Mouse (Mus musculus): ENCODE measurements around the gene Msrb3. TPM values are rescaled to one million over a fixed set of nuclear protein-coding genes. Genes with fewer than 3 reads are reported as not detected.

Gene Msrb3
- not detected in 2 replicates for total RNA-seq (2015; ENCODE audit: low replicate concordance)
- 0.09 and 1.3 TPM in 2 replicates for total RNA-seq (2017; ENCODE audit: low replicate concordance)

DNA sequence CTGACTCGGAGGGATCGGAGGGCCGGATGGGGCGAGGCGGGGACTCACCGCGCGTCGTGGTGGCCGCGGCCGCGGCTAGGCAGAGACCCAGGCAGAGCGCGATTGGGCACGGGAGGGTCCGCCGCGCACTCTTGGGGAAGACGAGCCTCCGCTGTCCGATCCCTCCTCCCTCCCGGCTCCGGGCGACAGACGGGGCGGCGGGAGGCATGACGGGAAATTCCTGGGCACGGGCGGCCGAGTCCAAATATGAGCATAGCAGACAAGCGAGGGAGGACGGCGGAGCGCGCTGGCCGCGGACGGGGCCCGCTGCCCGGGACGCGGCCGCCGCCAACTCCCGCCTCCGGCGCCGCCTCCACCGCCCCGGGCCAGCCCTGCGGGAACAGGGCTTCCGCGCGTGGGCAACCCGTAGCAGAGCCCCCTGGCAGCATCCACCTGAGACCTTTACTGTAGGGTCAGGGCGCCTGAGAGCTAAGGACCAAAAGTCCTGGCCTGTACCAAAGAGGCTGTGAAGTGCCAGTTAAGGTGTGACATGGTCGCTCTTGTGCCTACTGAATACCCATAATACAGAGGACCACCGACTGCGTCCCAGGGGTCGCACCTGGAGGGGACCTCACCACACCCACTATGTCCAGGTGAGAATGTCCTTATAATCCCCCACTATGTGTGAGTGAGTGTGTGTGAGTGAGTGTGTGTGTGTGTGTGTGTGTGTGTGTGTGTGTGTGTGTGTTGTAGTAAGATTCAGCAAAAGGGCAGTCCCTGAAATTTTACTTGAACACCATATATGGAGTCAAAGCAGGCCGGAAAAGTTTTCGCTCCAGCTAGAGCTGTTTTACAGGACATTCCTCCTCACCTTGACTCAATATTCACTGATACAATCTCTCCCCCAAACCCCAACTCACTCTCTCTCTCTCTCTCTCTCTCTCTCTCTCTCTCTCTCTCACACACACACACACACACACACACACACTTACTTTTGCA is at the start of gene Msrb3:
Gene Msrb3, minus strand, starts transcription at position 317 of the 978 bp plus-strand sequence.
- ATAC-seq (replicated peaks; ENCODE audit: low FRiP score, poor library complexity, severe bottlenecking), result no peak

DNA sequence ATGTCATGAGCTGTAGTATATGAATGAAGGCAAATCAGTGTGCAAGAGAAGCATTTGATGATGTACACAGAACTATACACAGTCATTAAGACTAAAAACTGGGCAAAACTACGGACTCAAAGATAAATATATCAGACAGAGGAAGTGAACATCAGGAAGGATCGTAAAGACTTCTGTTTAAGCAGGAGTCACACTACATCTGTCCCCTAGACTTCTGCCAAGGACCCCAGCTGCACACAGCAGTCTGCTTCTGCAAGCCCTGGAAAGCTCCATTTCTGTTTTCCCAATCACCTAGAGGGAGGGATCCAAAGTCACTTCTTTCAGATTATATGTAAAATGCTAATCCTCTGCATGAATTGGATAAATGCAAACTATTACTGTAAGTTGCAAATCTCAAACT is 49.6 kb upstream of the Msrb3 start:
- no peak for ATAC-seq (replicated peaks; ENCODE audit: low FRiP score, poor library complexity, severe bottlenecking)

DNA sequence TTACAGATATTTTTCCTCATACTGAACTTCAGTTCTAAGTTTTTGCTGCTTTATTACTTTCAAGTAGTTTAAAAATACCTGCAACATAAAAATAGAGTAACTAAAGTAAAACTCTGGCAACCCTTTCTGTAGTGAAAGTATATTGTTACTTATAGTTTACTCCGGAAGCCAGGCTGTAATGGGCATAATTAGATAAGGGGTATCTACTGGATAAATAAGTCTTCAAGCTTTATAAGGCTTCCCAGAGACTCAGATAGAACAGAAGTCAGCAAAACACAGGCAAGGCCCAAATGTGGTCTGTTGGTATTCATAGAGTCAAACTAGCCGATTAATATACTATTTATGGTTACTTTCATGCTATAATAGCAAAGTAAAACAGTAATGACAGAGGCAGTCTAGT is 48.9 kb upstream of the Msrb3 start:
- no peak for ATAC-seq (replicated peaks; ENCODE audit: low FRiP score, poor library complexity, severe bottlenecking)

DNA sequence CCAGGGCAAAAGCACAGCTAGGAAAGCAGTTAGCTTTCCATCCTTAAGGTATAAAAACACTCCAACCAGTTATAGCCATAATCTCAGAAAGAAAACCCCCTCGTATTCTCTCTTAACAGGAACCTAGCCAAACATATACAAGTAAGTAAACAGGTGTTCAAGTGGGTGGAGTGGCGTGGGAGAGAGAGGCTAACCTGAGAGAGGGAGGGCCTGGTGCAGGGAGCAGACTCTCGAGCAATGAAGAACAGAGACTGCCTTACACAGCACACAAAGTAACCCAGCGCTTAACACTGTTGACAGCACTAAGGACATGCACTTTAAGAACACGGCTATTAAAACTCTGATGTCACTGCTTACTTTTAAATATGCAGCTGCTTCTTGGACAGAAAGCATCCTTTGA is 47.9 kb upstream of the Msrb3 start:
- no peak for ATAC-seq (replicated peaks; ENCODE audit: low FRiP score, poor library complexity, severe bottlenecking)

DNA sequence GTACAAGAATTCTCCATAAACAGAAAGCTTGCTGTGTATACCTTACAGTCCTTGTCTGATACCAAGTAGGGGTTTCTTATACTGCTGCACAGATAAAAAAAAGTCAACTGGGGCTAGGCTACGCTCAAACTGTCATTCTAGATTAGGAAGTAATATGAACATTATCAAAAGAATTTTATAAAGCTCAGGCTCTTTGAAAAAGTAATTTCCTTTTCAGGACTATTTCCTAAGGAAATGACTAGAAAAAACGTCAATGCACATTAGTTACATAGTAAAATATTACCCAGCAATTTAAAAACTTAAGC is 40.0 kb upstream of the Msrb3 start:
- ATAC-seq (replicated peaks; ENCODE audit: low FRiP score, poor library complexity, severe bottlenecking), result no peak

DNA sequence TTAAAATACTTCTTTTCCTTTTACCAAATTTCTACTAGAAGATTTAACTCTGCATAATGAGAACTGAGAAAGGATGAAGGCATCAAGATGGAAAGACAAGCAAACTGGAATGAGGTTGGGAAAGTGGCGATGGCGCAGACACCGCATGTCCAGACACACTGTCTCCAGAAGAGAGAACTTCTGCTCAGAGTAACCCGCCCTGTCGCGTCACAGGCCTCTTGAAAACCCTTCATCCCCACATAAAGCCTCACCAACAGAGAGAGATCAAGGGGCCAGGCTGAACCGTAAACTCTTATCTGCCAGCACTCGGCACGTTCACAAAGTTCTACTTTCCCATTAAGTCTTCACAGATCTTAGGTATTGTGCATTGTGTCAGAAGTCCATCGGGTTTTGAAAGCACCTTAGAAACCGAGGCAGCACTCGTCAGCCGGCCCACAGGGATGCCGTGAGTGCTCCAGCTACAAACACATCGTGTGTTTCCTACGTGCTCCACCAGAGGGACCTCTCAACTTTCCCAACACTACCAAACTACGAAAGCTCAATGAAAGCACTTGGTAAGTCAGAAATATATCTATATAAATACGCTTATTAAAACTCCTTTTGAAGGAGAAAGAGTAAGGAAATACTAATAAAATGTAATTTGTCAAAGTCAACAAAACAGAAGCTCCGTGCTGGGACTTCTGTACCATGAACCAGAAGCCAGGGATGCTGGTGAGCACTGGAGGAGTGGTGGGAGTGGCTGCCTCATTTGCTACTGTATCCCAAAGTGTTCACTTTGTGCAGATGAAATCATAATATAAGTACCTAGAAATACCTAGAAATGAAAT is 39.4 kb upstream of the Msrb3 start:
- peak; percentile 81 for ATAC-seq (replicated peaks; ENCODE audit: low FRiP score, poor library complexity, severe bottlenecking)

DNA sequence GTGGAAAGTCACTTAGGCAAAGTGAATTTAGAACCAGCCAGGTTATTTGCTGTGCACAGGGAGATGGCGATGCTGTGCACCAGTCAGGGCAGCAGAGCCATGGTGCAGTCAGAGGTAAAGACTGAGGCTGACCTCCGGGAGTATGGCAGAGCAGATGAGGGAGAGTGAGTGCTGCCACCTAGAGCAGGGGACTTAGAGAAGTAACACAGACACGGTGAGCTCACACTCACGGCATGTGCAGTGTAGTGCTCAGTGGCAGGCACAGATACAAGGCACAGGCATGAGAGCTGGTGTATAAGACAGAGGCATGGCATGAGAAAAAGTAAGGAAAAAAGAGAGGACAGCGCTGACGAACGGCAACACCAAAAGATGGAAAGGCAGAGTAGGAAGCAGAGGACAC is 30.6 kb upstream of the Msrb3 start:
- no peak for ATAC-seq (replicated peaks; ENCODE audit: low FRiP score, poor library complexity, severe bottlenecking)

DNA sequence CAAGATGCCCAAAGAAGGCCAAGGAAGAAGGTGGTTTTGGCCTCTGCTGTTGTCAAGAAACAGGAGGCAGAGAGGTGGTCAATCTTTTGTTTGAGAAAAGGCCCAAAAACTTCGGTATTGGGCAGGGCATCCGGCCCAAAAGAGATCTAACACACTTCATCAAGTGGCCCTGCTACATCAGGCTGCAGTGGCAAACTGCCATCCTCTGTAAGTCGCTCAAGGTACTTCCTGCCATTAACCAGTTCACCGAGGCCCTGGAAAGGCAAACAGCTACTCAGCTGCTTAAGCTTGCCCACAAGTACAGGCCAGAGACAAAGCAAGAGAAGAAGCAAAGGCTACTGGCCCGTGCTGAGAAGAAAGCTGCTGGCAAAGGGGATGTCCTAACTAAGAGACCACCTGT is 29.3 kb upstream of the Msrb3 start:
- no peak for ATAC-seq (replicated peaks; ENCODE audit: low FRiP score, poor library complexity, severe bottlenecking)

DNA sequence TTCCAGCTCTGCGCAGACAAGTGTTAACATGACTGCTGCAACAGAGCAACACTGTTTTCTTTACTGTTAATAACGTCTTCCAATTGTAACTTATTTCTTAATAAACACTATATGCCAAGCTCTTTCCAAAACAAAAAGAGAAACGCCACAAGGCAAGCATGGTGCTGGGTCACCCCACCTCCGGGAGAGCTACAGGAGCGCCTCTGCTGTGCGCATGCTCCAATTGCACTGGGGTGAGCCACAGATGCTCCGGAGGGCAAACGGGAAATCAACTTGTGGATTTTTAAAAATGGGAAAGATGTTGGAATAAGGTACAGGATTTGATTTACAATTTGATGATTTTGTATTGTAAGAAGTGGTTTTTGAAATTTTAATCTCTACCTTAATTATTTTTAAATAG is 27.3 kb upstream of the Msrb3 start:
- ATAC-seq (replicated peaks; ENCODE audit: low FRiP score, poor library complexity, severe bottlenecking), result no peak

DNA sequence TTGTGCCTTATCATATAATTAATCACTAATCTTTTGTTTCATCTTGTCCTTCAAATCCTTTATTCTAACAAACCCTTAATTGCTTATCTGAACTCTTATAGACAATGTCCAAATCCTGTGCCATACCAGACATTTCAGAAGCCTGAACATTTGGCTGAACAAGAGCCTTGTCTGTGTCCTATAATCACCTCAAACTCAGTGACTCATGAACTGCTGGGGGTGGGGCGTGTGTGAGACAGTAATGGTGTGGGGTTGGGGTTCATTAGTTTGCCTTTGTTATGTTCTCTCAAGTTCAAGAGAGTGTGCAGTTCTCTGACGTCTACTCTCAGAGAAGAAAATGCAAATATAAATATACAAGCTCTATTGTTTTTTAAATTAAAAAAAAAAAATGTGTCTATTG is 22.6 kb upstream of the Msrb3 start:
- no peak for ATAC-seq (replicated peaks; ENCODE audit: low FRiP score, poor library complexity, severe bottlenecking)

DNA sequence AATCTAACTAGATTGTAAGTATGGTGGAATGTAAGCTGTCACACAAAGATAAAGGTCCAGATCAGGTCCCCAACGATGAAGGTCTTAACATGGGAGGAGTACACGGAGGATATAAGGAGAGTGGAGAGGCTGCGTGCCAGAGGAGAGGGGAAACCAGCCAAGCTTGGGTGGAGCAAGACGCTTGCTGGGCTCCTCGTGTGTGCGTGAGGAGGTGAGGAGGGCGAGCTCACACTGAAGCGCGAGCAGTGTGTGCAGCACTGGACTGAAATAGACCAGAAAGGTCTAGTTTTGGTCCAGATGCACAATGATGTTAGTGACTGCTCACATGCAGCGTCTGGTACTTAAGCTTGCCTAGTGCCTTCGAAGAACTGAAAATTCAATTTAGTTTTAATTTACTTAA is 21.7 kb upstream of the Msrb3 start:
- ATAC-seq (replicated peaks; ENCODE audit: low FRiP score, poor library complexity, severe bottlenecking), result no peak

DNA sequence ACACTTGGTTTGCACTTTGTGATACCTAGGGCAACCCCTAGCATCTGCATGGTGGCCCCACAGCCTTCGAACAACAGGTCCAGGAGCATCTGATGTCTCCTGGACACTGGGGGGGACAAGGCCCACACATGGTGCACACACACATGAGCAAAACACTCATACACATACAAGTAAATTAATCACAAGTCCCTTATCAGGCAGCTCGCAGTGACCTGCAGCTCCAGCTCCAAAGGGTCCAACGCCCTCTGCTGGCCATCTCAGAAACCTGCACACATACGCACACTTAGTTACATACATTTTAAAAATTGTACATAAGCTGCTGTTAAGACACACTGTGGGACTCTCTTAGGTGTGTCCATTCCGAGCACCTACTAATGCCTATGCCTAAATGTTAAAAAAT is 17.3 kb upstream of the Msrb3 start:
- no peak for ATAC-seq (replicated peaks; ENCODE audit: low FRiP score, poor library complexity, severe bottlenecking)

DNA sequence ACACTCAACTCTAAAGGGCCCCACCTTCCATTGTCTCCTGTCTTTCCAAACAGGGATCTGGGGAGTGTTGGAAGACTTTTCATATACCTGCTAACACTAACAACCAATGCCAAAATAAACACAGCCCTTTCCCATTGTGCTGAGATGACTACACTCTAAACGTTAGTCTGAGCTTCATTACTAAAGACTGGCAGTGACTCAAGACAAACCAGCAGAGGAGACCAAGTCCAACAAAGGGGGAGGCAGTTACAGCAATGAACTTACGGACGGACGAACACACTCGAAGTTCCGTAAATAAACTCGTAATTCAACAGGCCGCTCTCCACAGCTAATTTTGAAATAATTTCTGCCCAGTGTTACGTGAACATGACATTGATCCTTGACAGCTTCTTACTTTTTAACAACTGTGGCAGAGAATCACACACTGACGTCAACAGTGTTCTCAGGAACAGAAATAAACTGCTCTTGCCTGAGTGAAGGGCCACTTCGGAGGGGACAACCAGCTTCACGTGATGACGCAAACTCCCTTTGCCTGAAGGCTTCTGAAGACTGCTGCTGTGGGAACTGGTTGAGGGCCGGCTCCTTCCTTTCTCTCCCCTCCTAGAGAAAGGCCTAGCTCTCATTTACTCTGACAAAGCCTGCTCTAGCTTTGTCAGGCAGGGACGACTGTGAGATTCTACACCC is 16.2 kb upstream of the Msrb3 start:
- no peak for ATAC-seq (replicated peaks; ENCODE audit: low FRiP score, poor library complexity, severe bottlenecking)

DNA sequence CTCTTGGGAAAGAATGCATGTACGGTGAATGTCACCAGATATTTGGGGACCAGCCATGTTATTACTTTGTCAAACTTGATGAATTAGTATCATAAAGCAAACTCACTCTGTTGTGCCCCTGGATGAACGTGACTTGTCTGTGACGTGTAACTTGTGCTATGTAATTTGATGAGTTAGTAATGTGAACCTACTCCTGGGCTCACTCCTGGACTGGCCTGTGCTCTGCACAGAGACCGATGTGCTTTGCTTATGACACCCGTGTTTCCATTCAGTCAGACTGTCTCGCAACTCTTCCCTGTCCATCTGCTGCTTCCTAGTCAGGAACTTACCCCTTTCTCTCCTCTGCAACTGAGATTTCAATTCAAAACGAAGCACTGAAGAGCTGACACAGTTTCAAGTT is 15.4 kb upstream of the Msrb3 start:
- ATAC-seq (replicated peaks; ENCODE audit: low FRiP score, poor library complexity, severe bottlenecking), result no peak

DNA sequence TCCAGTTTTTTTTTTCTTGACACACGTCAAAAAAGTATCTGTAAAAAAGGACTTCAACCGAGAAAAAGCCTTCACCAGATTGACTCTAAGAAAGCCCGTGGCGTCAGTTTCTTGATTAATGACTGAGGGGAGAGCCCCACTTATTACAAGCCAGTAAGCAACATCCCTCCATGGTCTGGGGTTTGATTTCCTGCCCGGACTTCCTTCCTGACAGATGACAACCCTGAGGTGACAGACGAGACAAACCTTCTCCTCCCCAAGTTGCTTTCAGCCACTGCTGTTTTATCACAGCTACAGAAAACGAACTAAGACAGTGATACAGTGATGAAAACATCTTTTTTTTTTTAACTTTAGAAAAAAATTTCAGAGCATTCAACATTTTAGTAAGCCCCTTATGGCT is 14.9 kb upstream of the Msrb3 start:
- no peak for ATAC-seq (replicated peaks; ENCODE audit: low FRiP score, poor library complexity, severe bottlenecking)

DNA sequence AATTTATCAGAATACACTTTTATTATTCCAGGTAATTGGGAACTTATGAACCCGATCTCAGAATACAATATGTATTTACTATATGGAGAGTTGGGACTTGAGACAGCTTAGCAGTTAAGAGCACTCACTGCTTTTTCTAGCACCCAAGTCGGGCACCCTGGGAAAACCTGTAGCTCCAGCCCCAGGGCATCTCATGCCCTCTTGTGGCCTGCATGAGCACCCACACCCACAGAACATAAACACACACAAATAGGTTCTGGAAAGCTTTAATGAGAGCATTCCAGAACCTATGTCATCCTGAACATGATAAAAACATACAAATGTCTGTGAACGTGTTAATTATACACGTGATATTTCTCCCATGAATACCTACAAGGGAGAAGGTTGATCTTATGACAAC is 13.1 kb upstream of the Msrb3 start:
- ATAC-seq (replicated peaks; ENCODE audit: low FRiP score, poor library complexity, severe bottlenecking), result no peak

DNA sequence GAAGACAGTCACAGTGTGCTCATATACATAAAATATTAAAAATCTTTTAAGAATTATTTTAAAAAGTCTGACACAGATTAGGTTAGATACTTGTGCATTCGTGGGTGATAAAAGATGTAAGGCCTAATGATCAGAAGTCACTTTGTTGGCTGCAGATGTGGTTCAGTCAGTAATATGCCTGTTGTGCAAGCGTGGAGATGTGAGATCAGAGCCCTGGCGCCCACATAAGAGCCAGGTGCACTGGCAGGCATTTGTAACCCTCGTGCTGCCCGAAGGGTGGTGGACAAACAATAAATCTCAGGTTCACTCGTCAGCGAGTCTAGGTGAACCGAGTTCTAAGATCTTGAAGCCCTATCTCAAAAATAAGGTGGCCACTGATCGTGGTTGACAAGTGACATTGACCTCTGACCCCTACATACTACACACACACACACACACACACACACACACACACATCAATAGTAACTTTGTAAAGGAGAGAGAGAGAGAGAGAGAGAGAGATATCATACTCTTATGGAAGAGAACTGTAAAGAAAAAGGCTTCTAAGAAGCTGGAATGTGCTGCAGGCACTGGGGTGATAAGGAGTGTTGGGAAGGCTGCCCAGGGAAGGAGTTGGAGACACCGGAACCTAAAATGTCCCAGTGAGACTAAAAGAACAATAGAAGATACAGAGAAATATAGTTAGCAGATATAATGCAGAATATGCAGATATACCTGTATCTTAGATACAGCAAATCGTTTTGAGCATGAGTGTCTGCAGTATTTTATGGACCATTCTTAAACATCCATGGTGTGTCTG is 10.1 kb upstream of the Msrb3 start:
- no peak for ATAC-seq (replicated peaks; ENCODE audit: low FRiP score, poor library complexity, severe bottlenecking)

DNA sequence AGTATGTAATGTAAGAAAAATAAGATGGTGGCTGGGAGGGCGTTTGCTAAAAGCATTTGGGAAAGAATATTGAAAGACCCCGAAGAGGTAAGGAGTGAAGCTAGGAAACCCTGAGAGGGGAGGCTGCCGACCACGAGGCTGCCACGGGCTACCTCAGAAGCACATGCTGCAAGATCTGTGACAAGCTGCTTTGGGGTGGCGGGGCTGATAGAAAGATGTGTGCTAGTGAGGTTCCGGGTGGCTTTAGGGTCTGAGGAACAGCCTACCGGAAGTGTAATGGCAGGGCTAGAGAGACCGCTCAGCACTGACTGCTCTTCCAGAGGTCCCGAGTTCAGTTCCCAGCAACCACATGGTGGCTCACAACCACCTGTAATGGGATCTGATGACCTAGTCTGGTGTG is 5.8 kb upstream of the Msrb3 start:
- ATAC-seq (replicated peaks; ENCODE audit: low FRiP score, poor library complexity, severe bottlenecking), result no peak

DNA sequence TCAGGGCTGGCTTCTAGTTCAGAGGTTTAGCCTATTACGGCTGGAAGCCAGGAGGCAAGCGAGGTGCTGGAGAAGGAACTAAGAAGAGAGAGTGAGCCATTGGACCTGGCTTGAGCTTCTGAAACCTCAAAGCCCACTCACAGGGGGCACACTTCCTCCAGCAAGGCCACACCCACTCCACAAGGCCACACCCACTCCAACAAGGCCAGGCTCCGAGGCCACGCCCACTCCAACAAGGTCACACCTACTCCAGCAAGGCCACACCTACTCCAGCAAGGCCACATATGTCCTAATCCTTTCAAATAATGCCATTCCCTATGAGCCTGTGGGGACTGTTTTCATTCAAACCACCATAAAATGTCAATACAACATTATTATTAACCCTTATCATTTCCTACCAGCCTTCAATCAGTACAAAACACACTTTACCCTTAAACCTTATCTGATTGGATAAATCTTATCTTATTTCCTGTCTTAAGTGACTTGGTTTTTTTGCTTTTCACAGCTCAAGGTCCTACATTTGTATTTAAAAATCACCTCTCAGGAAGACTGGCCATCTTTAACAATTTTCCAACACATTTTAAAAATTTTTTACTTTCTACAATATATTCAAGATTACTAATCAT is 5.1 kb upstream of the Msrb3 start:
- no peak for ATAC-seq (replicated peaks; ENCODE audit: low FRiP score, poor library complexity, severe bottlenecking)
